Mouse (Mus musculus): Measurements from ENCODE around the gene Rnf135. TPM values are rescaled to one million over a fixed set of nuclear protein-coding genes. Genes with fewer than 3 reads are reported as not detected.

Gene Rnf135
- 7.0 and 7.6 TPM in 2 replicates for polyA plus RNA-seq (2012; rRNA removed)

DNA sequence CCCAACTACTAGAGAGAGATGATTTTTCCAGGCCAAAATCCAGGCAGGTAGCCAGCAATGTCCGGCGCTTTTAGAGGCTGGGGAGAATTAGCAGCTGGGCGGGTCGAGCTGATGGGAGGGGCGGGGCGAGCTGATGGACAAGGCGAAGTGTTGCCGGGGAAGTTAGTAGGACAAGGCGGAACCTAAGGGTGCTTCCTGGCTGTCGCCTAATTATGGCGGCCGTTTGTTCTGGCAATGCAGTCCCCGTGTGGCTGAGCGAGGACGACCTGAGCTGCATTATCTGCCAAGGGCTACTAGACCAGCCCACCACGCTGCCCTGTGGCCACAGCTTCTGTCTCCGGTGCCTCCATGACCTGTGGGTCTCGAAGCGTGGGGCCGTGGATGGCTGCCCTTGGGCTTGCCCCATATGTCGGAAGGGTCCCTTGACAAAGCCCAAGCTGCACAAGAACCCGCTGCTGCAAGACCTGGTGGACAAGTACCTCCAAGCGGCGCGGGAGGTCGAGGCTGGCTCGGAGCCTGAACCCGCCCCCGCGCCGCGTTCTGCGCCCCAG, at the start of gene Rnf135:
Gene Rnf135, plus strand, starts transcription at position 147 of the 551 bp plus-strand sequence.
- under 1% methylated on average over 33 of the region's 33 CpGs for WGBS
- peak; percentile 97 for DNase-seq

GRCm38 (mm10) chr11:80134744-80135143, 48.9 kb upstream of the Rnf135 start:
- DNase-seq, result no peak
- Histone ChIP-seq H3K36me3 (ENCODE audit: control insufficient read depth, insufficient read depth, low read length) (no peaks in the 10 kb centered on the region), H3K4me3 (ENCODE audit: insufficient read depth, low read depth, low read length) (no peak overlapping the region), H3K27ac (ENCODE audit: insufficient read depth, low read depth, low read length) (no peak overlapping the region), H3K27me3 (replicated peaks; ENCODE audit: control insufficient read depth, insufficient read depth, low read length) (no peaks in the 10 kb centered on the region), H3K4me1 (ENCODE audit: control insufficient read depth, insufficient read depth, low read length) (no peaks in the 10 kb centered on the region)
- 64% methylated on average over 4 of the region's 4 CpGs for WGBS
- no peak for TF ChIP-seq POLR2A (IDR thresholded peaks at IDR 0.05; ENCODE audit: low read depth, low read length)
- no peak for TF ChIP-seq CTCF (conservative IDR thresholded peaks at IDR 0.05; ENCODE audit: insufficient read depth, insufficient read length, low read depth, low read length)

More for the DNA sequence above, at the start of gene Rnf135:
- no peak for TF ChIP-seq CTCF (conservative IDR thresholded peaks at IDR 0.05; ENCODE audit: insufficient read depth, insufficient read length, low read depth, low read length)
- TF ChIP-seq POLR2A (IDR thresholded peaks at IDR 0.05; ENCODE audit: low read depth, low read length), result peak; percentile 92
- Histone ChIP-seq H3K4me3 (ENCODE audit: insufficient read depth, low read depth, low read length) (peak within 1 kb of the TSS; percentile 96), H3K4me1 (ENCODE audit: control insufficient read depth, insufficient read depth, low read length) (no peaks in the 10 kb centered on the region; the same call in 1 of the 2 replicates), H3K36me3 (ENCODE audit: control insufficient read depth, insufficient read depth, low read length) (no peaks in the 10 kb centered on the region), H3K27ac (ENCODE audit: insufficient read depth, low read depth, low read length) (peak within 1 kb of the TSS; percentile 95), H3K27me3 (replicated peaks; ENCODE audit: control insufficient read depth, insufficient read depth, low read length) (no peaks in the 10 kb centered on the region)

DNA sequence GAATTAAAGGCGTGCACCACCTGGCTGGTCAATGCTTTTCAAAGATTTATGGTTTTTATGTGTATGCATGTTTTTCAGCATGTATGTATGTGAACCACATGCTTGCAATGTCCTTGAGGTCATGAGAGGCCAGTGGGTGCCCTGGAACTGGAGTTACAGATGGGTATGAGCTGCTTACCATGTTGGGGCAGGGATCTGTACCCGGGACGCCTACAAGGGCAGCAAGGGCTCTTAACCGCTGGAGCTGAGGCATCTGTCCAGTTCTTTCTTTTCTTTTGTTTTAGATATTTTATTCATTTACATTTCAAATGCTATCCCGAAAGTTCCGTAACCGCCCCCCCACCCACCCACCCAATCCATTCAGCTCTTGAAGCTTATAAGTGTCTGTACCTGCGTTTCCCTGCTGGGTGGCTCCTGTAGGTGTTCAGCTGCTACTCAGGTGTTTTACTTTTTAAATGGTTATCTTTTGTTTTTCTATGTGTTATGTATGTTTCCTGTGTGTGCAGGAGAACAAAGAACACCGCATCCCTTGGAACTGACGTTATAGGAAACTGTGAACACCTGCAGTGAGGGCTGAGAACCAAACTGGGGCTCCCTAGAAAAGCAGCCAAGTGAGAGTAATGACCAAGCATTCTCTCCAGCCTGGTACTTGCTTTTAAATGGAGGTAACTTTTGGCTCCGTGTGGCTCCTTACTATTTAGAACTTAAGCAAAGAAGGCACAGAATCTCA, 47.5 kb upstream of the Rnf135 start:
- no peak overlapping the region for H3K27ac ChIP-seq (ENCODE audit: insufficient read depth, low read depth, low read length)

DNA sequence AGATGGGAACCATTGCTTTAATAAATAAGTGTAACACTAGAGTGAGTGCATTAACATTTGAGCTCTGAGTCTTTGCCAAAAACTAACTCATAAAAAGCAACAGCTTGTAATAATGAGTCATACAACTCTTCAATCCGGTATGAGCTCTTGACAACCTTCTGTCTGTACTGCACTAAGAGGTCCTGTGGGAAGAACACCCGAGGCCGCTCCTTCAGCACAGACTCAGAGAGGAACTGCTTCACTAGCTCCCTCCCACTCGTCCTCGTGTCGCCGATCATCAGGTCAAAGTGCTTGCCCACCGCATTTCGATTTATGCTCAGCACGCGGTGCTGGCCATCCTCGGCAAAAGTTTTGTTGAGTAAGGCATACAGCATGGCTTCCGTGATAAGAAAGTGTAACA, 46.9 kb upstream of the Rnf135 start:
- H3K36me3 ChIP-seq (ENCODE audit: control insufficient read depth, insufficient read depth, low read length), result no peaks in the 10 kb centered on the region
- H3K4me1 ChIP-seq (ENCODE audit: control insufficient read depth, insufficient read depth, low read length), result no peaks in the 10 kb centered on the region
- no peak overlapping the region for H3K4me3 ChIP-seq (ENCODE audit: insufficient read depth, low read depth, low read length)
- no peak overlapping the region for H3K27ac ChIP-seq (ENCODE audit: insufficient read depth, low read depth, low read length)
- H3K27me3 ChIP-seq (replicated peaks; ENCODE audit: control insufficient read depth, insufficient read depth, low read length), result no peaks in the 10 kb centered on the region
- TF ChIP-seq CTCF (conservative IDR thresholded peaks at IDR 0.05; ENCODE audit: insufficient read depth, insufficient read length, low read depth, low read length) (no peak), POLR2A (IDR thresholded peaks at IDR 0.05; ENCODE audit: low read depth, low read length) (no peak)
- DNase-seq, result no peak
- 68% methylated on average over 13 of the region's 13 CpGs for WGBS

More for the DNA sequence above, 47.5 kb upstream of the Rnf135 start:
- Histone ChIP-seq H3K36me3 (ENCODE audit: control insufficient read depth, insufficient read depth, low read length) (no peaks in the 10 kb centered on the region), H3K4me3 (ENCODE audit: insufficient read depth, low read depth, low read length) (no peak overlapping the region), H3K4me1 (ENCODE audit: control insufficient read depth, insufficient read depth, low read length) (no peaks in the 10 kb centered on the region), H3K27me3 (replicated peaks; ENCODE audit: control insufficient read depth, insufficient read depth, low read length) (no peaks in the 10 kb centered on the region)
- 89% methylated on average over 11 of the region's 11 CpGs for WGBS
- no peak for DNase-seq
- TF ChIP-seq CTCF (conservative IDR thresholded peaks at IDR 0.05; ENCODE audit: insufficient read depth, insufficient read length, low read depth, low read length) (no peak), POLR2A (IDR thresholded peaks at IDR 0.05; ENCODE audit: low read depth, low read length) (no peak)

- Histone ChIP-seq H3K4me3 (ENCODE audit: insufficient read depth, low read depth, low read length) (no peak overlapping the region), H3K36me3 (ENCODE audit: control insufficient read depth, insufficient read depth, low read length) (no peaks in the 10 kb centered on the region), H3K4me1 (ENCODE audit: control insufficient read depth, insufficient read depth, low read length) (peaks cover 2% of the 10 kb centered on the region), H3K27me3 (replicated peaks; ENCODE audit: control insufficient read depth, insufficient read depth, low read length) (no peaks in the 10 kb centered on the region), H3K27ac (ENCODE audit: insufficient read depth, low read depth, low read length) (no peak overlapping the region)
- WGBS, result 92% methylated on average over 5 of the region's 5 CpGs
- no peak for DNase-seq
- TF ChIP-seq CTCF (conservative IDR thresholded peaks at IDR 0.05; ENCODE audit: insufficient read depth, insufficient read length, low read depth, low read length), result no peak
These were observed 45.9 kb upstream of the Rnf135 start for GRCm38 (mm10) chr11:80137773-80138172.

- no peaks in the 10 kb centered on the region for H3K36me3 ChIP-seq (ENCODE audit: control insufficient read depth, insufficient read depth, low read length)
- peak; percentile 91 for DNase-seq
- TF ChIP-seq POLR2A (IDR thresholded peaks at IDR 0.05; ENCODE audit: low read depth, low read length) (peak; percentile 68), CTCF (conservative IDR thresholded peaks at IDR 0.05; ENCODE audit: insufficient read depth, insufficient read length, low read depth, low read length) (no peak)
- peak within 1 kb of the TSS; percentile 96 for H3K4me3 ChIP-seq (ENCODE audit: insufficient read depth, low read depth, low read length)
- H3K27ac ChIP-seq (ENCODE audit: insufficient read depth, low read depth, low read length), result peak within 1 kb of the TSS; percentile 84
- H3K27me3 ChIP-seq (replicated peaks; ENCODE audit: control insufficient read depth, insufficient read depth, low read length), result no peaks in the 10 kb centered on the region
- under 1% methylated on average over 40 of the region's 40 CpGs for WGBS
- H3K4me1 ChIP-seq (ENCODE audit: control insufficient read depth, insufficient read depth, low read length), result peaks cover 14% of the 10 kb centered on the region
These were observed 41.7 kb upstream of the Rnf135 start, which contains the start of gene Tefm for GRCm38 (mm10) chr11:80141825-80142521. Gene Tefm, minus strand, starts transcription at chr11:80142175.

DNA sequence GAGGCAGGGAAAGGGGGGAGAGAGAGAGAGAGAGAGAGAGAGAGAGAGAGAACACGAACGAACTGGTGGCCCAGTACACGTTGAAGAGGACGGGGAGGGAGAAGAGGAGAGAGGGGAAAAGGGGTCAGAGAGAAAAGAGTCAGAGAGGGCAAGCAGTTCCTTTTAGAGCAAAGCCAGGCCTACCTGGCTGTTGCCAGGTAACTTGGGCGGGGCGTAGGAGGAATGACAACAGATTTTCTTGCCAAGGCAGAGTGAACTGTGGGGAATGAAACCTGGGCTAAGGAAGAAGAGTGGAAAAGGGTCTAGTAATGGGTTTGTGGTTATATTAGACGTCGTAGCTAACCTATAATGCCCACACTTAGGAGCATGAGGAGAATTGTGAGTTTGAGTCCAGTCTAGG, 40.8 kb upstream of the Rnf135 start:
- H3K27me3 ChIP-seq (replicated peaks; ENCODE audit: control insufficient read depth, insufficient read depth, low read length), result no peaks in the 10 kb centered on the region
- 46% methylated on average over 8 of the region's 8 CpGs for WGBS
- peak overlapping the region; percentile 74; the same call in 1 of the 2 replicates for H3K27ac ChIP-seq (ENCODE audit: insufficient read depth, low read depth, low read length)
- H3K36me3 ChIP-seq (ENCODE audit: control insufficient read depth, insufficient read depth, low read length), result no peaks in the 10 kb centered on the region
- TF ChIP-seq CTCF (conservative IDR thresholded peaks at IDR 0.05; ENCODE audit: insufficient read depth, insufficient read length, low read depth, low read length) (no peak), POLR2A (IDR thresholded peaks at IDR 0.05; ENCODE audit: low read depth, low read length) (no peak)
- H3K4me3 ChIP-seq (ENCODE audit: insufficient read depth, low read depth, low read length), result peak overlapping the region; percentile 26
- DNase-seq, result no peak
- peaks cover 14% of the 10 kb centered on the region for H3K4me1 ChIP-seq (ENCODE audit: control insufficient read depth, insufficient read depth, low read length)
